Mouse (Mus musculus) lung, adult 2 months (tissue): ENCODE measurements at regions not wholly inside any gene's neighbourhood (a gene's known extent, or its start where the extent isn't known, plus 50 kb on each side); places are given as distances from the start of the nearest gene placed in this dataset.

Experiments
- DNase-seq: peaks from one replicate; pipeline ENCODE4 v3.0.0; 2022
- H3K4me1 ChIP-seq: fragments of 200-500 bp; 2 replicates; pipeline ENCODE4 v1.6.1; 2011; ENCODE audit warnings: low read length; ENCODE audit not compliant: control insufficient read depth, insufficient read depth
- H3K4me3 ChIP-seq: fragments of 200-500 bp; replicated peaks from 2 replicates; pipeline ENCODE3; 2011; ENCODE audit warnings: low read depth, mild to moderate bottlenecking, control low read depth, low read length; ENCODE audit errors: extremely low read depth
- CTCF ChIP-seq: fragments of 200-500 bp; IDR thresholded peaks from 2 replicates; pipeline ENCODE4 v1.5.1; 2011; ENCODE audit warnings: mild to moderate bottlenecking, low read length, control low read depth; ENCODE audit not compliant: insufficient read depth
- POLR2A ChIP-seq: fragments of 200-500 bp; IDR thresholded peaks from 2 replicates; pipeline ENCODE4 v1.6.1; 2011; ENCODE audit warnings: low read depth, mild to moderate bottlenecking, control low read depth, low read length, borderline replicate concordance; ENCODE audit errors: extremely low read depth
- WGBS: fragments of 180-500 bp; shearing (Covaris S2); methylation state at CpG from one replicate; pipeline ENCODE4 v1.1.7; 2018; 5-methylcytosine and 5-hydroxymethylcytosine counted together

DNA sequence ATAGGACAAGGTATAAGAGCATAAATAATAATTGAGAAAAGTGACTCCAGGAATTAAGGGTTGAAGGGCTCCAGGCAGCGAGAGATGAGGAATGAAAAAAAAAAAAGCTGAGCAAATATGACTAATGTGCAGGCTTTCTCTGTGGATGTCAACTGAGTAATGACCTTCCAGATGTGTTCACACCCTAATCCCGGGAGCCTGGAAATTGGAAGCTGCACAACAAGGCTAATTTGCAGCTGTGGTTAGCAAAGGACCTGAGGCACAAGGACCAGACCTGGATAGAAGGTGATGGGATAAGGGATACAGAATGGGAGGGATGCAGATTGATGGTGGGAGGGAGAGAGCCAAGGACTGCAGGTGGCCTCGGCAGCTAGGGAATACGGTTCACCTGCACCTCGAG lies 111.6 kb downstream of the Rplp1 start:
- DNase-seq = no peak
- H3K4me1 ChIP-seq = no peaks in the 10 kb centered on the region
- TF ChIP-seq CTCF = no peak
- no peak for TF ChIP-seq POLR2A
- WGBS = 75% methylated on average over 5 of the region's 5 CpGs
- H3K4me3 ChIP-seq = no peak overlapping the region

DNA sequence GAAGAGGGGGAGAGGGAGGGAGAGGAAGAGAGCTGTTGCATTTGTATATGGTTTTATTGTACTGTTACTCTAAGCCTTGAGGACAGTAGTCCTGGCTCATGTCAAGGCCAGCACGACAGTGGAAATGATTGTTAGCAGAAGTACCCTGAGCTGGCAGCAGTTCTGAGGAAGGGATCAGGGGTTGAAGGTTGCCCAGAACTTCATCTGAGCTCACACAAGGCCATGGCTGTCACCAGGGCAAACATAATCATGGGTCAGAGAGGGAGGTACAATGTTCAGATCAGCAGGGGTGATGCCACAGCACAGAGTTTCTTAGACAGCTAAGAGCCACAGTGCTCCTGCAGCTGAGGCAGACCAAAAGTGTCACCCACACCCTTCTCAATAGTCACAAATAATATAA lies 114.8 kb downstream of the Rplp1 start:
- no peaks in the 10 kb centered on the region for H3K4me1 ChIP-seq
- no peak for TF ChIP-seq POLR2A
- no peak for TF ChIP-seq CTCF
- H3K4me3 ChIP-seq = no peak overlapping the region
- WGBS = 48% methylated on average over 1 of the region's 1 CpGs
- DNase-seq = no peak

GRCm38 (mm10) chr9:61795910-61796309 lies 118.4 kb downstream of the Rplp1 start:
- DNase-seq = no peak
- no peak for TF ChIP-seq POLR2A
- no peaks in the 10 kb centered on the region for H3K4me1 ChIP-seq
- no peak overlapping the region for H3K4me3 ChIP-seq
- 66% methylated on average over 5 of the region's 5 CpGs for WGBS

- Histone ChIP-seq H3K4me1 (no peaks in the 10 kb centered on the region), H3K4me3 (no peak overlapping the region)
- WGBS = 73% methylated on average over 11 of the region's 11 CpGs
- TF ChIP-seq POLR2A (no peak), CTCF (no peak)
- DNase-seq = no peak
These were observed 122.8 kb downstream of the Rplp1 start for GRCm38 (mm10) chr9:61791435-61792064.

- WGBS = 66% methylated on average over 2 of the region's 2 CpGs
- Histone ChIP-seq H3K4me1 (no peaks in the 10 kb centered on the region), H3K4me3 (no peak overlapping the region)
- DNase-seq = no peak
- TF ChIP-seq POLR2A (no peak), CTCF (no peak)
These were observed 123.5 kb downstream of the Rplp1 start for GRCm38 (mm10) chr9:61790849-61791248.

- WGBS = 48% methylated on average over 8 of the region's 8 CpGs
- DNase-seq = peak; percentile 26
- no peak for TF ChIP-seq CTCF
- TF ChIP-seq POLR2A = no peak
- H3K4me3 ChIP-seq = no peak overlapping the region
- H3K4me1 ChIP-seq = no peaks in the 10 kb centered on the region
These were observed 125.1 kb downstream of the Rplp1 start for GRCm38 (mm10) chr9:61789066-61789897.

DNA sequence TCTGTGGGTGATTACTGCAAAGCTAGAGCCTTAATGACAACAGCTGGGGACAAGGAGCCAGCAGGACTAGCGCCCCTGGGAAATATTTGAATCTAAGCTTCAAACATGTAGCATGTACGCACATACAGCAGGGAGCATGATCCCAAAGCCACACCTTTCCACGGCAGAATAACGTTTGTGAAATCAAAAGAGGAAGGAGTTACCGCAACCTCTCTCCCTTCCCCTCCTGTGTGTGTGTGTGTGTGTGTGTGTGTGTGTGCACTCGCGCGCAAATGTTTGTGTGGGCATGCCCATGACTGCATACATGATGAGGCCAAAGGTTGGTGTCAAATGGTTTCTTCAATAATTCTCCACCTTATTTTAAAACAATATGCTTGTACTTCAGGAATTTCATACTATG lies 132.9 kb downstream of the Rplp1 start:
- Histone ChIP-seq H3K4me3 (no peak overlapping the region), H3K4me1 (no peaks in the 10 kb centered on the region)
- DNase-seq = no peak
- 82% methylated on average over 8 of the region's 8 CpGs for WGBS
- TF ChIP-seq POLR2A (no peak), CTCF (no peak)

DNA sequence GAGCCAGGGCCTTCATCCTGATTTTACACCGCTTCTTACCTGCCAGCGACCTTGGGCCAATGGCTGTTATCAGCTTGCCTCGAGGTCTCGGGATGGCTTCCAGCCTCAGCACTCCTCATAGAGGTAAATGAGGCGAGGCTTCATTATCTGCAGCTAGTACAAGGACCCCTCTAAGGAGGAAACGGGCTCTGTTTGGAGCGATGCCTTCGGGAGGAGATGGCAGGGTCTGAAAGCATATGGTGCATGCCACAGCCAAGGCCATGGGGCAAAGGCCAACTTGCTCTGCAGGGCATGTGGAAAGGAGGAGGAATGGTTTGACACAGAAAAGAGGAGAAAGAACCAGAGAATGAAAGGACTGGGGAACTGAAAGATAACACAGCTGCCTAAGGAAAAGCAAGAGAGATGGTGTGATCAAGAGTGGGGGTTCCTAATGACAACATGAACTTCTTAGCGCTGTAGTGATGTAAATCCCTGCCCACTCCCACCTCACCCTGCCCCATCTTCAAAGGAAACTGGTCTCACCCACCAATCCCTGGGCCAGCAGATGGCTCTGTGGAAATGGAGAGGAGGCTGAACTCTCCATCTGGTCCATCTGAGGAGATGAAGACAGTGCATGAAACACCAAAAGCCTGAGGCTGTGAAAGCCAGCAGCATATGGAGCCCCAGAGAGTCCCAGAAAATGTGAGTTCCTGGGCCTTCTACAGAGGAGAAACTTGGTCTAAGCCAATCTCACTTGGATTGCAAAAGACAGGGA lies 134.0 kb downstream of the Rplp1 start:
- H3K4me3 ChIP-seq = no peak overlapping the region
- DNase-seq = no peak
- no peaks in the 10 kb centered on the region for H3K4me1 ChIP-seq
- 83% methylated on average over 9 of the region's 9 CpGs for WGBS
- TF ChIP-seq CTCF = no peak
- no peak for TF ChIP-seq POLR2A

DNA sequence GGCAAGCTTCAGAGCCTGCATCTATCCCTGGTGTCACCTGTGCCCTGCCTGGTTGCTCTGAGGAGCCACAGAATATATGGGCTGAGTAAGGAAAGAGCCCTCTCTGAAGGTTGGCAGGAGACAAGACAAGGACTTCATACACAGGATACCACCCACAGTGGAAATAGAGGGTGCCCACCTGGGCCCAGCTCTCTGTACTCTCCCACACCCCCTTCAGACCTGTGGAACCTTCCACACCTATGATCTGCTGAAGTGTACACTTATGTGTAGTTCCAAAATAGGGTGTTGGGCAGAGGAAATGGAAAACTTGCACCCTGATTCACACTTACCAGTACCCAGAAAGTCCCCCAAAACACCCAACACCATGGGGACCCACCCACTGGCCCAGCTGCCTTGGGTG lies 135.2 kb downstream of the Rplp1 start:
- DNase-seq = no peak
- Histone ChIP-seq H3K4me1 (no peaks in the 10 kb centered on the region), H3K4me3 (no peak overlapping the region)
- TF ChIP-seq CTCF (no peak), POLR2A (no peak)

DNA sequence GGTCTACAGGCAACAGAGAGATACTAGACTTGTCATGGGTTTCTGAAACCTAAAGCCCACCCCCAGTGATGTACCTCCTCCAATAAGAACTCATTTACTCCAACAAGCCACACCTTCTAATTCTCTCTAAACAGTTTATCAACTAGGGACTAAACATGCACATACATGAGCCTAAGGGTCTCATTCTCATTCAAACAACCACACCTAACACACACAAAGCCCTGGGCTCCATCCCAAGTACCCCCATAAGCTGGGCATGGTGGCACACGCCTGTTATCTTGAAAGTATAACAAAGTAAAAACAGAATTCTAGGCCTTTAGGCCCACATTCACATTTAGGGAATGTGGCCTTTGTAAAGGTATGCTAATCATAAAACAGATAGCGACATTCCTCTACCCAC lies 137.9 kb downstream of the Rplp1 start:
- no peak for DNase-seq
- TF ChIP-seq CTCF (no peak), POLR2A (no peak)
- no peaks in the 10 kb centered on the region for H3K4me1 ChIP-seq
- H3K4me3 ChIP-seq = no peak overlapping the region
- 92% methylated on average over 2 of the region's 2 CpGs for WGBS
